Mouse (Mus musculus) myocyte (in vitro differentiated cells): ENCODE results near the gene Dynlt1f.
"Not testable (repeated sequence)": the region's sequence is repeated elsewhere in the genome, so short reads cannot be mapped to it uniquely, and the experiment has no call there.

ENCODE experiments used
- CEBPB ChIP-seq: IDR thresholded peaks from 2 replicates; pipeline ENCODE4 v1.6.1; 2011; ENCODE audit warnings: mild to moderate bottlenecking, moderate library complexity; ENCODE audit not compliant: poor library complexity, insufficient read depth, severe bottlenecking
- E2F4 ChIP-seq: IDR thresholded peaks from one replicate; pipeline ENCODE4 v1.6.1; 2011; ENCODE audit warnings: mild to moderate bottlenecking, control low read depth, moderate library complexity; ENCODE audit not compliant: insufficient read depth
- MAX ChIP-seq: IDR thresholded peaks from one replicate; pipeline ENCODE4 v1.6.1; 2011; ENCODE audit warnings: low read depth, mild to moderate bottlenecking, control low read depth
- POLR2A ChIP-seq: IDR thresholded peaks from one replicate; pipeline ENCODE4 v1.6.1; 2011; ENCODE audit warnings: low read depth, mild to moderate bottlenecking, control low read depth, moderate library complexity; ENCODE audit not compliant: insufficient read length
- POLR2AphosphoS2 ChIP-seq: IDR thresholded peaks from one replicate; pipeline ENCODE4 v1.6.1; 2011; ENCODE audit warnings: low read depth, control low read depth; ENCODE audit not compliant: insufficient read length
- SRF ChIP-seq: IDR thresholded peaks from one replicate; pipeline ENCODE4 v1.6.1; 2011; ENCODE audit warnings: low read depth; ENCODE audit not compliant: control insufficient read depth, insufficient read length
- USF1 ChIP-seq: IDR thresholded peaks from one replicate; pipeline ENCODE4 v1.6.1; 2011; ENCODE audit warnings: low read depth, mild to moderate bottlenecking, control low read depth, moderate library complexity

- not testable (repeated sequence) for TF ChIP-seq POLR2A, POLR2AphosphoS2, USF1, MAX, CEBPB, SRF, E2F4
Measured at GRCm38 (mm10) chr17:6632850-6633249, 22.9 kb downstream of the Dynlt1f start.
